Mouse (Mus musculus): ENCODE data around the gene Mfsd4a. TPM values are rescaled to one million over a fixed set of nuclear protein-coding genes. Genes with fewer than 3 reads are reported as not detected.

Mfsd4a gene
- polyA plus RNA-seq, 1 experiment from 2014 or later: 7.8 TPM

DNA sequence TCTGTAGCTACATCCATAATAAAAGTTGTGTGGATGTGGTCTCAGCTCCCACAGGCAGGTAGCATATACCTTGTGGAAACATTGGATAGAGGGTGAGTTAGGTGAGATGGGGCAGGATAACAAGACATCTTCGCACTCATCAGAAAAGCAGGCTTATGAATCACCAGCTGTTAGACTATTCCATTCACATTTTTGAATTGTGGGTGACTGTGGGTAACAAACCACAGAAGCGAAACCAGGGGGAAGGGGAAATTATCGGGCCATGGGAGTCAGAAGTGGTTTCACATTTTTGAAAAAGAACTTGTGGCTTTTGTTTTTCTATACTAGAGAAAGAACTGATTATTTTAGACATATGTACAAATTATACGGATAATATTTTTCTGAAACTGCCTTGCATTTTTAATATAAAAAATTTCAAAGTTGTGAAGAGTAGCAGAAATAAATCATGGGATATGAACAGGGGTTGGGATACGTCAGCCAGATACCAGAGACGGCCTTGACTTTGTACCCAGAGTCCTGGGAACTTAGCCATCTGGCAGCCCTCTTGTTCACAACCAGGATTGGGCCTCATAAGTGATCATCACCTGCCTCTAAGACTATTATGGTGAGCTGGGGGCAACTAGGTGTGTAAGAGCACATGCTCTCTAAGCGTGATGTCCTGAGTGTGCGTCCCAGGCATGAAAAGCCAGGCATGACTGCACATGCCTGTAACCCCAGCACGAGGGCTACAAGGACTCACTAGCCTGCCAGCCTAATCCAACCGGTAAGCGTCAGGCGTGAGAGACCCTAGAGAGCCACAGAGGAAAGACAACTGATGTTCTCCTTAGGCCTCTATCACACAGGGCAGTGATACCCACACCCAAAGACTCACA, 74.5 kb downstream of the Mfsd4a start:
- Histone ChIP-seq H3K4me1 (no peaks in the 10 kb centered on the region), H3K4me3 (no peak overlapping the region), H3K9me3 (replicated peaks) (no peaks in the 10 kb centered on the region), H3K9ac (no peak overlapping the region), H3K36me3 (ENCODE audit: poor library complexity, severe bottlenecking) (no peaks in the 10 kb centered on the region), H3K27me3 (no peaks in the 10 kb centered on the region), H3K27ac (no peak overlapping the region), H3K4me2 (no peak overlapping the region)
- ATAC-seq: no peak
- WGBS: 86% methylated on average over 12 of the region's 12 CpGs

DNA sequence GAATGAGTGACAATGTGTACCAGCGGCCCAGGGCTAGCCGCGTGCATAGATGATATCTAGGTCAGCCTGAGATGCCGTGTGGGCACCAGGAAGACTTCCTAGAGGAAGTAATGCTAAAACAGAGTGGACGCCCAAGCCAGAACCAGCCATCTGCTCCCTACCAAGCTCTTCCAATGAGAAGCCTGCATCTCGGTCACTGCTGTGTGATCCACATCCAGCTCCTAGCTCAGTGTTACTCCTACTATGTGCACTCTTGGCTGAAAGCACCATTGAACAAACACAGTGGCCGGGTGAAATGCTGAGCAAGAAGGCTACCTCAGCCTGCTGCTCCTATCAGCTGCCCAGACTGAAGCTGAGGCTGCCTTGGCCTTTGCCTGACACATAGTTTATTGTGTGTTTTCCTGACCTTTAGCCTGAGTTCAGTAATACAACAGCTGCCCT, 75.3 kb downstream of the Mfsd4a start:
- no peak for ATAC-seq
- 86% methylated on average over 7 of the region's 7 CpGs for WGBS

DNA sequence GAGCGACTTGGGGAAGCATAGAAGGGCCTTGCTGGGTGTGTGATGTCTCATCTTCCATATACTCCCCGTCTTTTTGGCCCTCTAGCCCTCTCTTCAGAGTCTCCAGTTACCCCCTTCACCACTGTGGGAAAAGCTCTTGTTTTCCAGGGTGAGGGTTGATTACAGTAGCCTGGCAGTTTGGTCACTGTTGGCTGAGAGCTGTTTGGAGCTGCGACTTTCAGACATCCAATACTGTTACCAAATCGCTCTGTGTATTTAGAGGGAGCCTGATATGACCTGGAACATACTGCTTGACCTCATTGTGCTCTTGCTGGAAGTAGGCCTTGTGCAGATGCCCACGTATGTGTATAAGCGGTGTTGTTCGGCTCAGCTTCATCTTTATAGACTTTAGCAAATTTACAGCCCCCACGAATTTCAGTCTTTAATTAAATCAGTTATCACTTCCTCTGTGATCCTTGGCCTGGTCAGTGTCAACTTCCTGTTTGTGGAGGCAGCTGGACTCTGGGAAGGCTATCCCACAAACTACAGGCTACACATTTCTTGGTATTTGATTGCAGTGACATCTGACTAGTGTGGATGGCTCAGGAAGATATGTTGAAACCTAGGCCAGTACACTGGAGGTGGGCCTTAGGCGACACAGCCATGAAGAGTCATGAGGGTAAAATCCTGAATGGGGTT, 77.6 kb downstream of the Mfsd4a start:
- 92% methylated on average over 9 of the region's 9 CpGs for whole genome bisulfite sequencing
- no peaks in the 10 kb centered on the region for H3K4me1 ChIP-seq
- no peak overlapping the region for H3K9ac ChIP-seq
- no peaks in the 10 kb centered on the region for H3K9me3 ChIP-seq (replicated peaks)
- no peak for ATAC-seq
- no peaks in the 10 kb centered on the region for H3K36me3 ChIP-seq (ENCODE audit: poor library complexity, severe bottlenecking)
- no peak overlapping the region for H3K4me2 ChIP-seq
- H3K4me3 ChIP-seq: no peak overlapping the region
- H3K27ac ChIP-seq: no peak overlapping the region
- no peaks in the 10 kb centered on the region for H3K27me3 ChIP-seq

More for the DNA sequence above, 75.3 kb downstream of the Mfsd4a start:
- H3K27ac ChIP-seq: no peak overlapping the region
- no peaks in the 10 kb centered on the region for H3K4me1 ChIP-seq
- no peak overlapping the region for H3K9ac ChIP-seq
- no peaks in the 10 kb centered on the region for H3K9me3 ChIP-seq (replicated peaks)
- no peaks in the 10 kb centered on the region for H3K36me3 ChIP-seq (ENCODE audit: poor library complexity, severe bottlenecking)
- no peaks in the 10 kb centered on the region for H3K27me3 ChIP-seq
- H3K4me3 ChIP-seq: no peak overlapping the region
- no peak overlapping the region for H3K4me2 ChIP-seq

- no peak overlapping the region for H3K27ac ChIP-seq
- H3K36me3 ChIP-seq (ENCODE audit: poor library complexity, severe bottlenecking): no peaks in the 10 kb centered on the region
- no peak overlapping the region for H3K4me3 ChIP-seq
- no peaks in the 10 kb centered on the region for H3K4me1 ChIP-seq
- no peak for ATAC-seq
- H3K27me3 ChIP-seq: no peaks in the 10 kb centered on the region
- H3K9me3 ChIP-seq (replicated peaks): no peaks in the 10 kb centered on the region
- H3K4me2 ChIP-seq: no peak overlapping the region
- no peak overlapping the region for H3K9ac ChIP-seq
- WGBS: 79% methylated on average over 4 of the region's 4 CpGs
Measured at GRCm38 (mm10) chr1:131989476-131989875, 78.4 kb downstream of the Mfsd4a start.

DNA sequence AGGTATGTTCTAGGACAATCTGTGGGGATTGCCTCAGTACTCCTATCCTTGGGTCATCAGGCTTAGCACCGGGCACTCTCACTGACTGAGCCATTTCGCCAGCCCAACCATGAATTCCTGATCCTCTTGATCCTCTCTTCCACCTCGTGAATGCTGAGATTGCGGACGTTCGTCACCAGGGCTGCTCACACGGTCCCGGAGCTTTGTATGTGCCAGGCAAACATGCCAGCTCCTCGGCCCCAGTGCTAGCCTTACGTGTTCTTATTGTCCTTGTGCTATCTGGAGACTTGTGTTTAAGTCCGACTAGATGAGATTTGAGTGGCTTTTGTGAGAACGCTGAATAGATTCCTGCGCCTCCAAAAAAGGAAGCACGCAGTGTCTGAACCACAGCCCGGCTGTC, 80.4 kb downstream of the Mfsd4a start:
- Histone ChIP-seq H3K4me2 (no peak overlapping the region), H3K27ac (no peak overlapping the region), H3K9me3 (replicated peaks) (no peaks in the 10 kb centered on the region), H3K4me1 (0 out of 2 replicates have a peak, but pooled peaks cover 7% of the 10 kb centered on the region), H3K9ac (no peak overlapping the region), H3K27me3 (no peaks in the 10 kb centered on the region), H3K36me3 (ENCODE audit: poor library complexity, severe bottlenecking) (no peaks in the 10 kb centered on the region), H3K4me3 (no peak overlapping the region)
- 54% methylated on average over 15 of the region's 15 CpGs for WGBS
- ATAC-seq: no peak

GRCm38 (mm10) chr1:131983806-131984205, 84.1 kb downstream of the Mfsd4a start:
- no peak overlapping the region for H3K9ac ChIP-seq
- no peak overlapping the region for H3K27ac ChIP-seq
- H3K4me3 ChIP-seq: no peak overlapping the region
- 0 out of 2 replicates have a peak, but pooled peaks cover 7% of the 10 kb centered on the region for H3K4me1 ChIP-seq
- WGBS: 51% methylated on average over 2 of the region's 2 CpGs
- H3K27me3 ChIP-seq: no peaks in the 10 kb centered on the region
- H3K9me3 ChIP-seq (replicated peaks): no peaks in the 10 kb centered on the region
- H3K36me3 ChIP-seq (ENCODE audit: poor library complexity, severe bottlenecking): no peaks in the 10 kb centered on the region
- ATAC-seq: no peak
- no peak overlapping the region for H3K4me2 ChIP-seq

DNA sequence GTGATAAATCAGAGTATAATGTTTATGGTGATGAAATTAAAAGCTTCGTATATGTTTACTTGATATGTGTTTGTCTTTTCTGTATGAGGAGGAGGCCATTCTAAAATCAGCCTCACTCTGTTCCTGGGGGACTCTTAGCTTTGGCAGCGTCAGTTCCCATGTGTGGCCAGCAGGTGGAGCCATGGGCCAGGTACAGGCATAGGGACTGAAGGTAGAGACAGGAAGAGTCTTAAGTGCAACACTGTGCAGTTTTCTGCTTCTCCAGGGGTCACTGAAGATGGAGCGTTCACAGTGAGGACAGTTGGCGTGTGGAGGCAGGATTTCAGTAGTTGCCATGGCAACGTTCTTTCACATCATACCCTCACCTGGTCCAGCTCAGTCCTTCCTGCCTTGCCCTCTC, 85.0 kb downstream of the Mfsd4a start:
- H3K27ac ChIP-seq: no peak overlapping the region
- no peaks in the 10 kb centered on the region for H3K27me3 ChIP-seq
- peak; percentile 63 for ATAC-seq
- H3K4me3 ChIP-seq: no peak overlapping the region
- no peak overlapping the region for H3K4me2 ChIP-seq
- H3K9me3 ChIP-seq (replicated peaks): no peaks in the 10 kb centered on the region
- 21% methylated on average over 5 of the region's 5 CpGs for WGBS
- H3K4me1 ChIP-seq: 0 out of 2 replicates have a peak, but pooled peaks cover 7% of the 10 kb centered on the region
- H3K9ac ChIP-seq: no peak overlapping the region
- H3K36me3 ChIP-seq (ENCODE audit: poor library complexity, severe bottlenecking): no peaks in the 10 kb centered on the region

DNA sequence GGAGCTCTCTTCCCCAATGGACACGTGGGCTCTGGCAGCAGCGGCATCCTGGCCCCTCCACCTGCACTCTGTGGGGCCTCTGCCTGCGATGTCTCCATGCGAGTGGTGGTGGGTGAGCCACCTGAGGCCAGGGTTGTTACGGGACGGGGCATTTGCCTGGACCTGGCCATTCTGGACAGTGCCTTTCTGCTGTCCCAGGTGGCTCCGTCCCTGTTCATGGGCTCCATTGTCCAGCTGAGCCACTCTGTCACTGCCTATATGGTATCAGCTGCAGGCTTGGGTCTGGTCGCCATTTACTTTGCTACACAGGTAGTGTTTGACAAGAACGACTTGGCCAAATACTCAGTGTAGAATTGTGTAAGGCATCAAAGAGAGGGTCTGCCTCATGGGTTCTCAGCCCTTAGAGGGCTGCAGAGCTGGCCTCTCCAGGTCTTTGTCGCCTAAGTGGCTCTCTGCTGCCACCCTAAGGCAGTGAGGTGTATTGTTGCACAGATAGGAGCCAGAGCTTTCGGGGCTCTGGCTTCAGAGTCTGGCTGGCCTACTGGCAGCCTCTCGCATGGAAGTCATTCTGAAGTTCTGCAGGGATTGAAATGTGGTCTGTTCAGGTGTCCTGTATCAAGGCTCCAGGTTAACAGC, 86.4 kb downstream of the Mfsd4a start:
- Histone ChIP-seq H3K9me3 (replicated peaks) (no peaks in the 10 kb centered on the region), H3K27ac (no peak overlapping the region), H3K36me3 (ENCODE audit: poor library complexity, severe bottlenecking) (no peaks in the 10 kb centered on the region), H3K27me3 (no peaks in the 10 kb centered on the region), H3K4me1 (0 out of 2 replicates have a peak, but pooled peaks cover 7% of the 10 kb centered on the region), H3K4me2 (no peak overlapping the region), H3K4me3 (no peak overlapping the region), H3K9ac (no peak overlapping the region)
- 52% methylated on average over 12 of the region's 12 CpGs for WGBS
- ATAC-seq: peak; percentile 66

GRCm38 (mm10) chr1:131980471-131980870, 87.4 kb downstream of the Mfsd4a start:
- no peaks in the 10 kb centered on the region for H3K36me3 ChIP-seq (ENCODE audit: poor library complexity, severe bottlenecking)
- no peaks in the 10 kb centered on the region for H3K9me3 ChIP-seq (replicated peaks)
- H3K27ac ChIP-seq: no peak overlapping the region
- WGBS: 30% methylated on average over 2 of the region's 2 CpGs
- ATAC-seq: no peak
- 0 out of 2 replicates have a peak, but pooled peaks cover 11% of the 10 kb centered on the region for H3K4me1 ChIP-seq
- no peaks in the 10 kb centered on the region for H3K27me3 ChIP-seq
- H3K4me2 ChIP-seq: no peak overlapping the region
- H3K4me3 ChIP-seq: no peak overlapping the region
- no peak overlapping the region for H3K9ac ChIP-seq

DNA sequence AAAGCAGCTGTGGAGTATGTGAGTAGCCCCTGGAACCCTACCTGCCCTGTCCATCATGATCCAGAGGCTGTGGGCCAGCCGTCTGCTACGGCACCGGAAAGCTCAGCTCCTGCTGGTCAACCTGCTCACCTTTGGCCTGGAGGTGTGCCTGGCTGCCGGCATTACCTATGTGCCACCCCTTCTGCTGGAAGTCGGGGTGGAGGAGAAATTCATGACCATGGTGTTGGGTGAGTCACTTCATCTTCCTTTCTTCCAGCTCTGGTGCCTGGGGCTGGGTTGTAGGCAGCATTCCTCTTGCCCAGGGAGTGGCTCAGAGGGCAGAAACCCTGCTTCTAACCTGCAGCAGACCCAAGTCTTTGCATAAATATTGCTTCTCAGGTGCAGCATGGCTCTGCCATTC, 91.0 kb downstream of the Mfsd4a start:
- H3K4me2 ChIP-seq: no peak overlapping the region
- H3K9ac ChIP-seq: no peak overlapping the region
- H3K4me3 ChIP-seq: no peak overlapping the region
- H3K9me3 ChIP-seq (replicated peaks): no peaks in the 10 kb centered on the region
- H3K4me1 ChIP-seq: peaks cover 23% of the 10 kb centered on the region
- no peaks in the 10 kb centered on the region for H3K27me3 ChIP-seq
- no peaks in the 10 kb centered on the region for H3K36me3 ChIP-seq (ENCODE audit: poor library complexity, severe bottlenecking)
- 87% methylated on average over 5 of the region's 5 CpGs for WGBS
- H3K27ac ChIP-seq: no peak overlapping the region
- no peak for ATAC-seq

DNA sequence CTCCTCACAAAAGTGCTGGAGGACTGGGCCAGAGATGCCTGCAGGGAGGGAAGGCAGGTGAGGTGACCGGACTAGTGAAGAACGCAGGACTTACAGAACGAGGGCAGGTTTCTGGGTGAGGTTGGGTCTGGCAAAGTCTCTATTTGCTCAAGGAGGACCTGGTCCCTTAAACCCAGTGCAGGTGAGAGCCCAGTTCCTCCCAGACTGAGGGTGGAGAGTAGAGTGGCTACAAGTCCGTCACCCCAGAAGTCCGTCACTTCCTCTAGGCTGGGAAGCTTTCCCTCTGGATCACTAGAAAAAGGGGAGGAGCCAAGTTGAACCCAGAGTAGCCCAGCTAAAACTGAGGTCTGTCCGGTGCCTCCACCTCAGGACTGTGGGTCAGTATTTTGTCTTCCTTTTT, 93.9 kb downstream of the Mfsd4a start:
- Histone ChIP-seq H3K9ac (no peak overlapping the region), H3K36me3 (ENCODE audit: poor library complexity, severe bottlenecking) (no peaks in the 10 kb centered on the region), H3K4me2 (no peak overlapping the region), H3K27ac (no peak overlapping the region), H3K4me3 (no peak overlapping the region), H3K27me3 (no peaks in the 10 kb centered on the region), H3K9me3 (replicated peaks) (no peaks in the 10 kb centered on the region), H3K4me1 (peaks cover 41% of the 10 kb centered on the region)
- no peak for ATAC-seq
- 81% methylated on average over 6 of the region's 6 CpGs for WGBS
